Comparison of ENCODE assay signal across 10 mouse cellular contexts in the genomic region with DNA sequence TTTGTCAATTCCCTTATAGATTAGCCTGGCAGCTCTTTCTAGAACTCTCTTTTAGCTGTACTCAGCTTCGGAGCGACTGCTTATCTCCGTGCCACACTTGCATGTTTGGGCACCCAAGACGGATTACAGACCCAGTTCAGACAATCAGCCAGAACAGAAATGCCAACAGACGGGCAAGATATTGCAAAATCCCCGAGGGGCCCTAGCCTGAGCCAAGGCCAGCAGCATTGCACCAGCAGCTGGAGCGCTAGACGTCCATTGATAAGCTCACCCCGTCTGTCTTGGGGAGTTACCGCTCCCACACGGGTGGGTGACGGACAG. TPM values are rescaled to one million over a fixed set of nuclear protein-coding genes. Genes with fewer than 3 reads are reported as not detected.
DNase-seq lines count a peak whose midpoint lies in the region; ATAC-seq lines count a peak whose summit lies in the region.
"Had no signal": no experiment of that assay in that cellular context is flagged by ENCODE, and none has a peak within 500 bp of the region (broad histone marks: within the 10 kb centered on the region; RNA-seq: fewer than 3 reads in every experiment).

No protein-coding gene starts in this region.

- peak overlapping the region; percentile 100 for H3K27ac ChIP-seq in liver, embryonic 13.5 days
- no peak overlapping the region for H3K27ac ChIP-seq in stomach, embryonic 16.5 days (ENCODE audit: low read length)
- H3K27ac ChIP-seq: hindbrain, postnatal 0 days; lung, embryonic 15.5 days had no signal

- H3K27me3 ChIP-seq in liver, embryonic 13.5 days, result no peaks in the 10 kb centered on the region
- H3K27me3 ChIP-seq in stomach, embryonic 16.5 days (ENCODE audit: control insufficient read depth, insufficient read depth, low read length), result no peaks in the 10 kb centered on the region
- H3K27me3 ChIP-seq: lung, embryonic 15.5 days had no signal

- WGBS in liver, embryonic 13.5 days (ENCODE audit: insufficient replicate concordance), result 11% methylated on average over 12 of the region's 12 CpGs
- 70% methylated on average over 12 of the region's 12 CpGs for WGBS in stomach, embryonic 16.5 days

- peak; percentile 90 for ATAC-seq in liver, embryonic 13.5 days (ENCODE audit: low read depth)
- 0 out of 2 replicates have a peak, but pooled peaks have one; percentile 1 for ATAC-seq in stomach, embryonic 16.5 days (ENCODE audit: insufficient read depth, low FRiP score)

- peaks cover 22% of the 10 kb centered on the region for H3K36me3 ChIP-seq in liver, embryonic 13.5 days
- H3K36me3 ChIP-seq in stomach, embryonic 16.5 days (ENCODE audit: control insufficient read depth, insufficient read depth, low read length), result peaks cover 13% of the 10 kb centered on the region

- H3K9me3 ChIP-seq in liver, embryonic 13.5 days (replicated peaks), result no peaks in the 10 kb centered on the region
- H3K9me3 ChIP-seq in stomach, embryonic 16.5 days (replicated peaks; ENCODE audit: control insufficient read depth, low read length), result no peaks in the 10 kb centered on the region
- H3K9me3 ChIP-seq: lung, embryonic 15.5 days had no signal

- peak overlapping the region; percentile 55 for H3K4me2 ChIP-seq in liver, embryonic 13.5 days
- no peak overlapping the region for H3K4me2 ChIP-seq in stomach, embryonic 16.5 days (ENCODE audit: low read depth, low read length)
- H3K4me2 ChIP-seq: lung, embryonic 15.5 days had no signal

- peaks cover 55% of the 10 kb centered on the region for H3K4me1 ChIP-seq in liver, embryonic 13.5 days (replicated peaks)
- 0 out of 2 replicates have a peak, but pooled peaks cover 2% of the 10 kb centered on the region for H3K4me1 ChIP-seq in stomach, embryonic 16.5 days (ENCODE audit: control insufficient read depth, insufficient read depth, low read length)

- H3K4me3 ChIP-seq in liver, embryonic 13.5 days (replicated peaks), result peak overlapping the region; percentile 32
- H3K4me3 ChIP-seq in stomach, embryonic 16.5 days (replicated peaks; ENCODE audit: low read length), result no peak overlapping the region
- H3K4me3 ChIP-seq: lung, embryonic 15.5 days had no signal

- H3K9ac ChIP-seq in liver, embryonic 13.5 days, result peak overlapping the region; percentile 72
- H3K9ac ChIP-seq in stomach, embryonic 16.5 days (ENCODE audit: low read length), result no peak overlapping the region
- H3K9ac ChIP-seq: lung, embryonic 15.5 days had no signal

- peak; percentile 73 for DNase-seq in spleen, adult 12 weeks (ENCODE audit: low spot score)
- no peak for DNase-seq in spleen, adult 18-20 months
- peak; percentile 88 for DNase-seq in c-Kit-negative CD71-positive TER-119-positive erythroid progenitor cells, embryonic 14.5 days (ENCODE audit: low read depth, low spot score)
- DNase-seq in liver, embryonic 13.5 days, result peak; percentile 92
- no peak for DNase-seq in frontal cortex, adult 2 months (ENCODE audit: extremely low spot score in 1 of 2, low spot score in 1 of 2)
- no peak for DNase-seq in layer of hippocampus, adult 11-12 months (ENCODE audit: low spot score)
- DNase-seq in frontal cortex, postnatal 36 days (ENCODE audit: low spot score in 2 of 2), result no peak

RNA-seq across cellular contexts. Expression of a gene that starts 3.9 kb away (rescaled TPM):
- 6.9 and 7.6 TPM in 2 replicates for polyA plus RNA-seq in liver, embryonic 13.5 days (2015; fragmentation: Nextera tagmentation; extraction: Ambion mirVana)
- 3.7 and 4.1 TPM in 2 replicates for polyA plus RNA-seq in stomach, embryonic 16.5 days (2015; fragmentation: Nextera tagmentation; extraction: Ambion mirVana)
- polyA plus RNA-seq in frontal cortex, adult 2 months (2012; rRNA removed), result 70.9 and 77.4 TPM in 2 replicates

RNA-seq across cellular contexts. Expression of a gene that starts 11.8 kb away (rescaled TPM):
- 556 and 610 TPM in 2 replicates for polyA plus RNA-seq in liver, embryonic 13.5 days (2015; fragmentation: Nextera tagmentation; extraction: Ambion mirVana)
- polyA plus RNA-seq in stomach, embryonic 16.5 days (2015; fragmentation: Nextera tagmentation; extraction: Ambion mirVana), result 510 and 591 TPM in 2 replicates
- 384 and 411 TPM in 2 replicates for polyA plus RNA-seq in frontal cortex, adult 2 months (2012; rRNA removed)

RNA-seq across cellular contexts. Expression of a gene that starts 24.9 kb away (rescaled TPM):
- 12.5 TPM in 2 replicates for polyA plus RNA-seq in liver, embryonic 13.5 days (2015; fragmentation: Nextera tagmentation; extraction: Ambion mirVana)
- polyA plus RNA-seq in stomach, embryonic 16.5 days (2015; fragmentation: Nextera tagmentation; extraction: Ambion mirVana), result 14.4 and 14.7 TPM in 2 replicates
- polyA plus RNA-seq in frontal cortex, adult 2 months (2012; rRNA removed), result 63.8 and 64.8 TPM in 2 replicates

Comparison
In these comparisons a context has a peak if more than half of its experiments do, and no peak if none do; other contexts are left out.
1. DNase-seq: peak in spleen, adult 12 weeks (single experiment), c-Kit-negative CD71-positive TER-119-positive erythroid progenitor cells, embryonic 14.5 days (single experiment) and liver, embryonic 13.5 days (single experiment); none in spleen, adult 18-20 months (0 of 2), frontal cortex, adult 2 months (0 of 2), layer of hippocampus, adult 11-12 months (single experiment) and frontal cortex, postnatal 36 days (0 of 2).